Mouse (Mus musculus): ENCODE measurements around the gene Dcps.

GRCm38 (mm10) chr9:35175251-35176123 lies at the start of gene Dcps:
- no peak for TF ChIP-seq GATA1 (IDR thresholded peaks at IDR 0.05; ENCODE audit: borderline replicate concordance, low read length)
- TF ChIP-seq FLI1 (IDR thresholded peaks at IDR 0.05; ENCODE audit: low read length) = no peak

Measured in megakaryocyte, embryonic 14.5 days (primary cell).